Mouse (Mus musculus) layer of hippocampus, adult 18-20 months (tissue): Measurements from ENCODE around the gene Noxo1. TPM values are rescaled to one million over a fixed set of nuclear protein-coding genes. Genes with fewer than 3 reads are reported as not detected.
A peak's percentile ranks its signal among the peaks of the same experiment; 100 is the strongest.

ENCODE experiments used
- DNase-seq, 2 experiments: peaks; one replicate each; pipeline ENCODE4 v3.0.0; 2022; ENCODE audit warnings: low spot score in 2 of 2
- total RNA-seq, 2 experiments: library from RNA; stranded (reverse); gene quantifications; 2 replicates each; pipeline ENCODE4 v1.2.3; 2021

Gene Noxo1
- total RNA-seq, 2 experiments from 2014 or later = 3.2 to 3.7 TPM

- DNase-seq = no peak
These were observed 41.2 kb downstream of the Noxo1 start for GRCm38 (mm10) chr17:24737135-24737810.

- no peak for DNase-seq
These were observed 42.2 kb downstream of the Noxo1 start for GRCm38 (mm10) chr17:24738238-24738637.

GRCm38 (mm10) chr17:24739926-24740325 lies 43.9 kb downstream of the Noxo1 start:
- DNase-seq = no peak

- no peak for DNase-seq
These were observed 46.3 kb downstream of the Noxo1 start for GRCm38 (mm10) chr17:24742307-24742706.

- no peak for DNase-seq
These were observed 47.9 kb downstream of the Noxo1 start for GRCm38 (mm10) chr17:24743896-24744295.

- DNase-seq = no peak
These were observed 48.3 kb downstream of the Noxo1 start for GRCm38 (mm10) chr17:24744381-24744780.

GRCm38 (mm10) chr17:24745526-24746497 lies 49.8 kb downstream of the Noxo1 start:
- peak; percentile 73 to 93 for DNase-seq

GRCm38 (mm10) chr17:24746986-24747385 lies 51.0 kb downstream of the Noxo1 start:
- no peak for DNase-seq

Other genes starting within 250 kb of the Noxo1 start
- 10 to 100 TPM; 32.3 to 37.9 TPM for gene E4f1, start 225.9 kb upstream of the Noxo1 start, total RNA-seq
- 10 to 100 TPM; 61.6 to 64.6 TPM for gene Pgp, start 225.8 kb upstream of the Noxo1 start, total RNA-seq
- gene Bricd5, start 222.3 kb upstream of the Noxo1 start, total RNA-seq = 1 to 10 TPM; 2.0 to 2.8 TPM
- gene Mlst8, start 217.2 kb upstream of the Noxo1 start, total RNA-seq = 10 to 100 TPM; 42.5 to 42.9 TPM
- 100 to 1,000 TPM; 153 to 157 TPM for gene Caskin1, start 207.6 kb upstream of the Noxo1 start, total RNA-seq
- 10 to 100 TPM; 79.3 to 84.6 TPM for gene Traf7, start 168.3 kb upstream of the Noxo1 start, total RNA-seq
- 10 to 100 TPM; 69.7 to 75.6 TPM for gene Rab26, start 162.0 kb upstream of the Noxo1 start, total RNA-seq
- gene Pkd1, start 146.4 kb upstream of the Noxo1 start, total RNA-seq = 10 to 100 TPM; 78.8 to 80.0 TPM
- gene Tsc2, start 63.6 kb upstream of the Noxo1 start, total RNA-seq = 100 to 1,000 TPM; 182 to 189 TPM
- 1 to 10 TPM; 4.9 to 6.1 TPM for gene Nthl1, start 63.6 kb upstream of the Noxo1 start, total RNA-seq
- 10 to 100 TPM; 39.7 to 41.0 TPM for gene Slc9a3r2, start 45.9 kb upstream of the Noxo1 start, total RNA-seq
- gene Npw, start 37.8 kb upstream of the Noxo1 start, total RNA-seq = 1 to 10 TPM; 1.3 to 2.0 TPM
- 10 to 100 TPM; 39.6 to 42.8 TPM for gene Zfp598, start 26.5 kb upstream of the Noxo1 start, total RNA-seq
- gene Syngr3, start 6.3 kb upstream of the Noxo1 start, total RNA-seq = 100 to 1,000 TPM; 159 to 169 TPM
- gene Gfer, start 78 bp upstream of the Noxo1 start, total RNA-seq = 10 to 100 TPM; 18.8 to 23.1 TPM
- 10 to 100 TPM; 31.7 to 32.5 TPM for gene Tbl3, start 11.4 kb downstream of the Noxo1 start, total RNA-seq
- gene Rnf151, start 21.8 kb downstream of the Noxo1 start, total RNA-seq = under 1 TPM in 1 of 2 experiments, not detected in 1; 0.27 TPM
- gene Rps2, start 21.9 kb downstream of the Noxo1 start, total RNA-seq = 100 to 1,000 TPM; 318 to 320 TPM
- gene Ndufb10, start 28.2 kb downstream of the Noxo1 start, total RNA-seq = 100 to 1,000 TPM; 226 to 238 TPM
- gene Rpl3l, start 31.6 kb downstream of the Noxo1 start, total RNA-seq = under 1 TPM; 0.27 to 0.43 TPM
- gene Msrb1, start 40.4 kb downstream of the Noxo1 start, total RNA-seq = 10 to 100 TPM; 41.3 to 45.5 TPM
- gene Hs3st6, start 56.8 kb downstream of the Noxo1 start, total RNA-seq = under 1 TPM; 0.35 to 0.38 TPM
- gene Meiob, start 108.1 kb downstream of the Noxo1 start, total RNA-seq = not detected
- 100 to 1,000 TPM; 129 TPM for gene Hagh, start 143.9 kb downstream of the Noxo1 start, total RNA-seq
- 10 to 100 TPM; 21.4 to 21.7 TPM for gene Fahd1, start 154.1 kb downstream of the Noxo1 start, total RNA-seq
- not detected for gene Igfals, start 169.8 kb downstream of the Noxo1 start, total RNA-seq
- 10 to 100 TPM; 32.3 to 33.5 TPM for gene Nubp2, start 190.1 kb downstream of the Noxo1 start, total RNA-seq
- 10 to 100 TPM; 47.5 to 48.3 TPM for gene Spsb3, start 190.4 kb downstream of the Noxo1 start, total RNA-seq
- gene Eme2, start 198.9 kb downstream of the Noxo1 start, total RNA-seq = 10 to 100 TPM; 52.0 to 53.1 TPM
- 10 to 100 TPM; 75.4 to 78.6 TPM for gene Mrps34, start 198.9 kb downstream of the Noxo1 start, total RNA-seq
- gene Nme3, start 200.3 kb downstream of the Noxo1 start, total RNA-seq = 10 to 100 TPM; 60.7 to 61.2 TPM
- gene Mapk8ip3, start 240.7 kb downstream of the Noxo1 start, total RNA-seq = 100 to 1,000 TPM; 388 to 404 TPM